In genomic region chr3:129209266-129209665, GRCm38 (mm10) we compare ENCODE assay signal across 22 mouse cellular contexts. TPM values are rescaled to one million over a fixed set of nuclear protein-coding genes. Genes with fewer than 3 reads are reported as not detected.
A peak's percentile ranks its signal among the peaks of the same experiment; 100 is the strongest.
DNase-seq lines count a peak whose midpoint lies in the region; ATAC-seq and TF ChIP-seq lines count a peak whose summit lies in the region.
"Had no signal": no experiment of that assay in that cellular context is flagged by ENCODE, and none has a peak within 500 bp of the region (broad histone marks: within the 10 kb centered on the region; RNA-seq: fewer than 3 reads in every experiment).

No protein-coding gene starts in this region.

- no peak overlapping the region for H3K9ac ChIP-seq in forebrain, embryonic 11.5 days (ENCODE audit: low read length)
- no peak overlapping the region for H3K9ac ChIP-seq in midbrain, postnatal 0 days (replicated peaks; ENCODE audit: low read length, poor library complexity, severe bottlenecking)
- H3K9ac ChIP-seq: embryonic facial prominence, embryonic 13.5 days; heart, embryonic 13.5 days; hindbrain, embryonic 14.5 days had no signal

- H3K9me3 ChIP-seq in forebrain, embryonic 10.5 days: no peaks in the 10 kb centered on the region
- H3K9me3 ChIP-seq in forebrain, embryonic 11.5 days (ENCODE audit: control insufficient read depth, low read length): no peaks in the 10 kb centered on the region
- no peaks in the 10 kb centered on the region for H3K9me3 ChIP-seq in midbrain, embryonic 10.5 days (replicated peaks)
- H3K9me3 ChIP-seq in midbrain, postnatal 0 days (ENCODE audit: low read length): no peaks in the 10 kb centered on the region
- H3K9me3 ChIP-seq: embryonic facial prominence, embryonic 13.5 days; heart, embryonic 13.5 days had no signal

- TF ChIP-seq POLR2A in testis, adult 2 months (IDR thresholded peaks at IDR 0.05; ENCODE audit: control insufficient read depth, low read depth, low read length): no peak

- peaks cover 100% of the 10 kb centered on the region for H3K27me3 ChIP-seq in forebrain, embryonic 10.5 days (ENCODE audit: poor library complexity, severe bottlenecking)
- peaks cover 94% of the 10 kb centered on the region for H3K27me3 ChIP-seq in forebrain, embryonic 11.5 days (ENCODE audit: control insufficient read depth, insufficient read depth, low read length)
- H3K27me3 ChIP-seq in midbrain, embryonic 10.5 days (ENCODE audit: low read depth, poor library complexity, severe bottlenecking): peaks cover 100% of the 10 kb centered on the region
- H3K27me3 ChIP-seq in midbrain, postnatal 0 days (ENCODE audit: insufficient read depth, low read length): peaks cover 91% of the 10 kb centered on the region
- peaks cover 6% of the 10 kb centered on the region for H3K27me3 ChIP-seq in testis, adult 2 months (ENCODE audit: control insufficient read depth, insufficient read depth, low read length)

- TF ChIP-seq CTCF in midbrain, postnatal 0 days (IDR thresholded peaks at IDR 0.05): no peak
- no peak for TF ChIP-seq CTCF in testis, adult 2 months (IDR thresholded peaks at IDR 0.05; ENCODE audit: control insufficient read depth, insufficient read depth, insufficient replicate concordance, low read depth, low read length)

- 7% methylated on average over 4 of the region's 4 CpGs for WGBS in forebrain, embryonic 10.5 days
- 4% methylated on average over 4 of the region's 4 CpGs for WGBS in forebrain, embryonic 11.5 days
- 2% methylated on average over 4 of the region's 4 CpGs for WGBS in midbrain, embryonic 10.5 days
- WGBS in midbrain, postnatal 0 days: 2% methylated on average over 4 of the region's 4 CpGs

- no peak overlapping the region for H3K27ac ChIP-seq in forebrain, embryonic 10.5 days
- H3K27ac ChIP-seq in forebrain, embryonic 11.5 days (ENCODE audit: low read depth, low read length): no peak overlapping the region
- H3K27ac ChIP-seq in midbrain, embryonic 10.5 days (replicated peaks): no peak overlapping the region
- no peak overlapping the region for H3K27ac ChIP-seq in midbrain, postnatal 0 days (ENCODE audit: low read depth, low read length)
- H3K27ac ChIP-seq in testis, adult 2 months (ENCODE audit: control insufficient read depth, insufficient read depth, low read depth, low read length): no peak overlapping the region
- H3K27ac ChIP-seq: embryonic facial prominence, embryonic 13.5 days; gastrocnemius, adult 2 months; heart, embryonic 13.5 days; hindbrain, embryonic 14.5 days had no signal

- H3K4me1 ChIP-seq in forebrain, embryonic 10.5 days: peaks cover 25% of the 10 kb centered on the region
- H3K4me1 ChIP-seq in forebrain, embryonic 11.5 days (replicated peaks; ENCODE audit: control insufficient read depth, insufficient read depth, low read length): peaks cover 6% of the 10 kb centered on the region
- peaks cover 32% of the 10 kb centered on the region for H3K4me1 ChIP-seq in midbrain, embryonic 10.5 days
- H3K4me1 ChIP-seq in midbrain, postnatal 0 days (ENCODE audit: insufficient read depth, low read length): no peaks in the 10 kb centered on the region
- peaks cover 10% of the 10 kb centered on the region for H3K4me1 ChIP-seq in testis, adult 2 months (ENCODE audit: control insufficient read depth, insufficient read depth, low read length)

- no peak for ATAC-seq in forebrain, embryonic 11.5 days (replicated peaks; ENCODE audit: low FRiP score)
- no peak for ATAC-seq in midbrain, postnatal 0 days (ENCODE audit: low FRiP score)
- ATAC-seq: forebrain, embryonic 14.5 days had no signal

- H3K4me3 ChIP-seq in forebrain, embryonic 10.5 days: no peak overlapping the region
- no peak overlapping the region for H3K4me3 ChIP-seq in forebrain, embryonic 11.5 days (ENCODE audit: low read depth, low read length)
- H3K4me3 ChIP-seq in midbrain, embryonic 10.5 days: no peak overlapping the region
- H3K4me3 ChIP-seq in midbrain, postnatal 0 days (ENCODE audit: low read depth, low read length): no peak overlapping the region
- H3K4me3 ChIP-seq in testis, adult 2 months (ENCODE audit: control insufficient read depth, low read depth, low read length): peak overlapping the region; percentile 63
- H3K4me3 ChIP-seq: embryonic facial prominence, embryonic 13.5 days; gastrocnemius, adult 2 months; heart, embryonic 13.5 days had no signal

- no peaks in the 10 kb centered on the region for H3K36me3 ChIP-seq in forebrain, embryonic 10.5 days (replicated peaks)
- no peaks in the 10 kb centered on the region for H3K36me3 ChIP-seq in forebrain, embryonic 11.5 days (ENCODE audit: control insufficient read depth, insufficient read depth, low read length)
- H3K36me3 ChIP-seq in midbrain, embryonic 10.5 days: no peaks in the 10 kb centered on the region
- no peaks in the 10 kb centered on the region for H3K36me3 ChIP-seq in midbrain, postnatal 0 days (ENCODE audit: insufficient read depth, low read length)
- H3K36me3 ChIP-seq in testis, adult 2 months (ENCODE audit: control insufficient read depth, insufficient read depth, low read length): no peaks in the 10 kb centered on the region
- H3K36me3 ChIP-seq: embryonic facial prominence, embryonic 13.5 days; G1E; heart, embryonic 13.5 days had no signal

- H3K4me2 ChIP-seq in forebrain, embryonic 11.5 days (ENCODE audit: low read depth, low read length, severe bottlenecking): no peak overlapping the region
- no peak overlapping the region for H3K4me2 ChIP-seq in midbrain, postnatal 0 days (ENCODE audit: low read depth, low read length, poor library complexity, severe bottlenecking)
- H3K4me2 ChIP-seq: embryonic facial prominence, embryonic 13.5 days; heart, embryonic 13.5 days; hindbrain, embryonic 14.5 days had no signal

- DNase-seq in forebrain, embryonic 10.5 days (ENCODE audit: extremely low spot score, low spot score): peak; percentile 18
- no peak for DNase-seq in forebrain, embryonic 11.5 days (ENCODE audit: low spot score)
- DNase-seq in midbrain, embryonic 10.5 days (ENCODE audit: low spot score): peak; percentile 22
- DNase-seq in midbrain, postnatal 0 days (ENCODE audit: low spot score): no peak
- DNase-seq in testis, postnatal 14 days (ENCODE audit: low spot score): no peak
- peak; percentile 10 for DNase-seq in yolk sac, embryonic 10.5 days (ENCODE audit: low spot score)
- DNase-seq in right cerebral cortex, adult 18-20 months: no peak
- DNase-seq: adrenal gland, adult 8-10 months; adrenal gland, postnatal 36 days; cerebellum, adult 2 months; cerebellum, postnatal 14 days; gastrocnemius, adult 2 months; gastrocnemius, postnatal 25 days; heart, postnatal 4 days had no signal

RNA-seq across cellular contexts. Expression of gene Pitx2, which starts 9.6 kb away (rescaled TPM):
- 11.1 and 15.3 TPM in 2 replicates for polyA plus RNA-seq in forebrain, embryonic 10.5 days (2016; fragmentation: Nextera tagmentation; extraction: Ambion mirVana)
- 9.2 and 11.9 TPM in 2 replicates for polyA plus RNA-seq in forebrain, embryonic 11.5 days (2014; fragmentation: Nextera tagmentation; extraction: Ambion mirVana)
- polyA plus RNA-seq in midbrain, embryonic 10.5 days (2016; fragmentation: Nextera tagmentation; extraction: Ambion mirVana): 27.8 and 47.0 TPM in 2 replicates
- 10.4 and 13.5 TPM in 2 replicates for total RNA-seq in midbrain, postnatal 0 days (2014; rRNA removed)
- polyA plus RNA-seq in midbrain, postnatal 0 days (2015; fragmentation: Nextera tagmentation; extraction: Ambion mirVana): 28.7 and 29.9 TPM in 2 replicates
- polyA plus RNA-seq in testis, adult 2 months (2012; rRNA removed): 6.1 and 6.6 TPM in 2 replicates
- total RNA-seq: adrenal gland, postnatal 36 days; granulocyte monocyte progenitor cell, adult 5-6 weeks had no signal
- polyA plus RNA-seq: cortical plate, adult 2 months; G1E had no signal

Comparison
In these comparisons a context has a peak if more than half of its experiments do, and no peak if none do; other contexts are left out.
1. DNase-seq: peak in forebrain, embryonic 10.5 days (single experiment), midbrain, embryonic 10.5 days (single experiment) and yolk sac, embryonic 10.5 days (single experiment); none in forebrain, embryonic 11.5 days (single experiment), midbrain, postnatal 0 days (single experiment), testis, postnatal 14 days (single experiment) and right cerebral cortex, adult 18-20 months (single experiment).